Mouse (Mus musculus): ENCODE measurements at regions not wholly inside any gene's neighbourhood (a gene's known extent, or its start where the extent isn't known, plus 50 kb on each side); places are given as distances from the start of the nearest gene placed in this dataset.

GRCm38 (mm10) chr13:72902576-72902975, 274.0 kb downstream of the Irx2 start:
- H3K27ac ChIP-seq (ENCODE audit: insufficient read depth, low read depth): no peak overlapping the region
- in situ Hi-C loops (cut with MboI; ENCODE audit: low pct_ligation_motif_present, low pct_unique_long_range_greater_than_20kb, low sequenced_read_pairs) (no loop called here), dilution Hi-C loops (cut with MboI; ENCODE audit: extremely low pct_ligation_motif_present, extremely low pct_unique_long_range_greater_than_20kb, low sequenced_read_pairs) (no loop called here)
- no peaks in the 10 kb centered on the region for H3K79me2 ChIP-seq (replicated peaks; ENCODE audit: control insufficient read depth, extremely low read depth, insufficient read depth, poor library complexity, severe bottlenecking)
- no peak overlapping the region for H3K4me3 ChIP-seq (replicated peaks in 1 of 3; ENCODE audit: low read depth in 2 of 3, low read length in 2 of 3, poor library complexity in 1 of 3)
- H3K4me1 ChIP-seq (ENCODE audit: control insufficient read depth in 1 of 2, insufficient read depth in 2 of 2): no peaks in the 10 kb centered on the region
- no peak overlapping the region for H3K4me2 ChIP-seq (ENCODE audit: insufficient read depth, low read depth, poor library complexity, severe bottlenecking)
- no peaks in the 10 kb centered on the region for H3K36me3 ChIP-seq (replicated peaks in 1 of 2; ENCODE audit: control insufficient read depth in 1 of 2, insufficient read depth in 1 of 2, low read length in 1 of 2)
- peaks cover 55% of the 10 kb centered on the region for H3K9me3 ChIP-seq (replicated peaks; ENCODE audit: low read length)
- H3K9ac ChIP-seq (ENCODE audit: insufficient read depth, low read depth): no peak overlapping the region
- no peaks in the 10 kb centered on the region for H3K27me3 ChIP-seq (replicated peaks)
- DNase-seq (ENCODE audit: extremely low read depth): no peak
- TF ChIP-seq MAFK (IDR thresholded peaks at IDR 0.05; ENCODE audit: insufficient replicate concordance, low read length): no peak
- no peak for TF ChIP-seq ZC3H11A (IDR thresholded peaks at IDR 0.05; ENCODE audit: low read depth, low read length)
- TF ChIP-seq BHLHE40 (IDR thresholded peaks at IDR 0.05; ENCODE audit: low read depth, low read length): no peak
- TF ChIP-seq CTCF (conservative IDR thresholded peaks at IDR 0.05 in 1 of 2, IDR thresholded peaks at IDR 0.05 in 1 of 2; ENCODE audit: low read depth in 2 of 2, low read length in 2 of 2): no peak
- no peak for TF ChIP-seq JUN (IDR thresholded peaks at IDR 0.05; ENCODE audit: insufficient read depth, low read depth, low read length)
- TF ChIP-seq E2F4 (IDR thresholded peaks at IDR 0.05; ENCODE audit: insufficient replicate concordance, low read depth, low read length): no peak
- TF ChIP-seq POLR2A (IDR thresholded peaks at IDR 0.05; ENCODE audit: low read depth, low read length): no peak
- no peak for TF ChIP-seq ZNF384 (IDR thresholded peaks at IDR 0.05; ENCODE audit: low read depth, low read length)
- no peak for TF ChIP-seq IRF4 (IDR thresholded peaks at IDR 0.05; ENCODE audit: low read depth, low read length)
- no peak for TF ChIP-seq PAX5 (IDR thresholded peaks at IDR 0.05; ENCODE audit: low read length)
- no peak for TF ChIP-seq HCFC1 (IDR thresholded peaks at IDR 0.05; ENCODE audit: low read depth, low read length)
- TF ChIP-seq TCF12 (IDR thresholded peaks at IDR 0.05; ENCODE audit: low read depth, low read length): no peak
- no peak for TF ChIP-seq CHD1 (IDR thresholded peaks at IDR 0.05; ENCODE audit: low read depth, low read length)
- TF ChIP-seq UBTF (IDR thresholded peaks at IDR 0.05; ENCODE audit: low read depth, low read length): no peak
- TF ChIP-seq GABPA (IDR thresholded peaks at IDR 0.05; ENCODE audit: insufficient replicate concordance, low read depth, low read length): no peak
- TF ChIP-seq ZKSCAN1 (IDR thresholded peaks at IDR 0.05; ENCODE audit: borderline replicate concordance, low read depth, low read length): no peak
- no peak for TF ChIP-seq USF1 (IDR thresholded peaks at IDR 0.05; ENCODE audit: low read depth, low read length)
- no peak for TF ChIP-seq USF2 (conservative IDR thresholded peaks at IDR 0.05; ENCODE audit: low read depth, low read length)

- no peak overlapping the region for H3K4me2 ChIP-seq (ENCODE audit: insufficient read depth, low read depth, poor library complexity, severe bottlenecking)
- H3K27me3 ChIP-seq (replicated peaks): no peaks in the 10 kb centered on the region
- dilution Hi-C loops (cut with MboI; ENCODE audit: extremely low pct_ligation_motif_present, extremely low pct_unique_long_range_greater_than_20kb, low sequenced_read_pairs): no loop called here
- no peak overlapping the region for H3K4me3 ChIP-seq (replicated peaks in 1 of 3; ENCODE audit: low read depth in 2 of 3, low read length in 2 of 3, poor library complexity in 1 of 3)
- TF ChIP-seq RAD21 (IDR thresholded peaks at IDR 0.05; ENCODE audit: low read depth, low read length): no peak
- TF ChIP-seq POLR2AphosphoS2 (IDR thresholded peaks at IDR 0.05; ENCODE audit: low read depth, low read length): no peak
- no peak for TF ChIP-seq MYC (IDR thresholded peaks at IDR 0.05; ENCODE audit: low read depth, low read length)
- TF ChIP-seq POLR2A (IDR thresholded peaks at IDR 0.05; ENCODE audit: low read depth, low read length): no peak
- in situ Hi-C loops (cut with MboI; ENCODE audit: low pct_ligation_motif_present, low pct_unique_long_range_greater_than_20kb, low sequenced_read_pairs): no loop called here
- no peaks in the 10 kb centered on the region for H3K4me1 ChIP-seq (ENCODE audit: control insufficient read depth in 1 of 2, insufficient read depth in 2 of 2)
- peaks cover 72% of the 10 kb centered on the region for H3K9me3 ChIP-seq (replicated peaks; ENCODE audit: low read length)
- H3K27ac ChIP-seq (ENCODE audit: insufficient read depth, low read depth): no peak overlapping the region
- no peaks in the 10 kb centered on the region for H3K79me2 ChIP-seq (replicated peaks; ENCODE audit: control insufficient read depth, extremely low read depth, insufficient read depth, poor library complexity, severe bottlenecking)
- H3K9ac ChIP-seq (ENCODE audit: insufficient read depth, low read depth): no peak overlapping the region
- no peak for DNase-seq (ENCODE audit: extremely low read depth)
- no peaks in the 10 kb centered on the region for H3K36me3 ChIP-seq (replicated peaks in 1 of 2; ENCODE audit: control insufficient read depth in 1 of 2, insufficient read depth in 1 of 2, low read length in 1 of 2)
These were observed 290.3 kb downstream of the Irx2 start for GRCm38 (mm10) chr13:72918895-72919294.

Measured in CH12.LX (cell line).